Comparison of ENCODE assay signal across 8 mouse cellular contexts in genomic region chr2:20779484-20780381, GRCm38 (mm10).
DNase-seq lines count a peak whose midpoint lies in the region; ATAC-seq lines count a peak whose summit lies in the region.

No protein-coding gene starts in this region.

- H3K27me3 ChIP-seq in intestine, embryonic 16.5 days (replicated peaks; ENCODE audit: control insufficient read depth, insufficient read depth, low read length) = no peaks in the 10 kb centered on the region

- H3K9me3 ChIP-seq in intestine, embryonic 16.5 days (ENCODE audit: control insufficient read depth, low read length) = no peaks in the 10 kb centered on the region

- DNase-seq in urinary bladder, postnatal 14 days (ENCODE audit: low spot score) = peak; percentile 63
- DNase-seq in urinary bladder, postnatal 10 days (ENCODE audit: low spot score) = no peak
- DNase-seq in cerebellum, adult 8-10 months = peak; percentile 20
- DNase-seq in forelimb bud, embryonic 11.5 days (ENCODE audit: low read depth, low spot score) = peak; percentile 73
- DNase-seq in left cerebral cortex, postnatal 14 days (ENCODE audit: low spot score in 2 of 2) = peak; percentile 76 to 80
- peak; percentile 19 for DNase-seq in naive thymus-derived CD4-positive, alpha-beta T cell, adult 2 months (ENCODE audit: low read depth)
- peak; percentile 48 for DNase-seq in thymus, postnatal 0 days (ENCODE audit: low spot score)

- H3K4me2 ChIP-seq in intestine, embryonic 16.5 days (ENCODE audit: low read depth, low read length) = no peak overlapping the region

- peak; percentile 49 for ATAC-seq in intestine, embryonic 16.5 days

- no peak overlapping the region for H3K27ac ChIP-seq in intestine, embryonic 16.5 days (ENCODE audit: low read length)

- peaks cover 3% of the 10 kb centered on the region; the same call in 1 of the 2 replicates for H3K4me1 ChIP-seq in intestine, embryonic 16.5 days (ENCODE audit: control insufficient read depth, insufficient read depth, low read length)

- H3K36me3 ChIP-seq in intestine, embryonic 16.5 days (ENCODE audit: control insufficient read depth, insufficient read depth, low read length) = peaks cover 9% of the 10 kb centered on the region

- 38% methylated on average over 6 of the region's 6 CpGs for WGBS in intestine, embryonic 16.5 days

- H3K4me3 ChIP-seq in intestine, embryonic 16.5 days (ENCODE audit: low read length) = no peak overlapping the region

- intact Hi-C loops in left cerebral cortex, postnatal 14 days (cut with DNase I) = loop anchor here (10.0 kb wide), 3 partner anchors 285 to 1355 kb away; no protein-coding TSS in a partner anchor

- H3K9ac ChIP-seq in intestine, embryonic 16.5 days (ENCODE audit: low read depth, low read length) = no peak overlapping the region
